Mouse (Mus musculus) midbrain, embryonic 12.5 days (tissue): ENCODE measurements around the gene Tchh. TPM values are rescaled to one million over a fixed set of nuclear protein-coding genes. Genes with fewer than 3 reads are reported as not detected.
"Not testable (repeated sequence)": the region's sequence is repeated elsewhere in the genome, so short reads cannot be mapped to it uniquely, and the experiment has no call there.

ENCODE experiments used
- ATAC-seq: fragments of 200-750 bp; cut with Nextera tagmentation; 2 replicates; pipeline ENCODE4 v1.8.0; 2017; ENCODE audit warnings: low read depth, moderate TSS enrichment, moderate library complexity; ENCODE audit not compliant: low FRiP score
- H3K27ac ChIP-seq: fragments of 300-500 bp; sonication (generic); replicated peaks from 2 replicates; pipeline ENCODE4 v1.5.1; 2016; ENCODE audit warnings: mild to moderate bottlenecking
- H3K27me3 ChIP-seq: fragments of 300-500 bp; sonication (generic); 2 replicates; pipeline ENCODE4 v1.6.1; 2016; ENCODE audit warnings: mild to moderate bottlenecking
- H3K36me3 ChIP-seq: fragments of 300-500 bp; sonication (generic); 2 replicates; pipeline ENCODE4 v1.6.1; 2016
- H3K4me1 ChIP-seq: fragments of 300-500 bp; sonication (generic); 2 replicates; pipeline ENCODE4 v1.6.1; 2016
- H3K4me2 ChIP-seq: fragments of 300-500 bp; sonication (generic); replicated peaks from 2 replicates; pipeline ENCODE4 v1.6.1; 2016; ENCODE audit warnings: mild to moderate bottlenecking, moderate library complexity
- H3K4me3 ChIP-seq: fragments of 300-500 bp; sonication (generic); 2 replicates; pipeline ENCODE4 v1.5.1; 2016; ENCODE audit warnings: mild to moderate bottlenecking
- H3K9ac ChIP-seq: fragments of 300-500 bp; sonication (generic); replicated peaks from 2 replicates; pipeline ENCODE4 v1.6.1; 2016; ENCODE audit warnings: mild to moderate bottlenecking, moderate library complexity
- H3K9me3 ChIP-seq: fragments of 300-500 bp; sonication (generic); 2 replicates; pipeline ENCODE4 v1.6.1; 2016; ENCODE audit warnings: mild to moderate bottlenecking
- WGBS: fragments of 180-500 bp; shearing (Covaris S2); methylation state at CpG from one replicate; pipeline ENCODE4 v1.1.7; 2016; 5-methylcytosine and 5-hydroxymethylcytosine counted together
- polyA plus RNA-seq: library from polyadenylated mRNA; unstranded; fragments of >200 nt; fragmentation: Nextera tagmentation; extraction: Ambion mirVana; gene quantifications from 2 replicates; pipeline ENCODE4 v1.2.1, GENCODE M21; 2016

The Tchh gene
- polyA plus RNA-seq, 1 experiment from 2014 or later = 1.2 TPM

DNA sequence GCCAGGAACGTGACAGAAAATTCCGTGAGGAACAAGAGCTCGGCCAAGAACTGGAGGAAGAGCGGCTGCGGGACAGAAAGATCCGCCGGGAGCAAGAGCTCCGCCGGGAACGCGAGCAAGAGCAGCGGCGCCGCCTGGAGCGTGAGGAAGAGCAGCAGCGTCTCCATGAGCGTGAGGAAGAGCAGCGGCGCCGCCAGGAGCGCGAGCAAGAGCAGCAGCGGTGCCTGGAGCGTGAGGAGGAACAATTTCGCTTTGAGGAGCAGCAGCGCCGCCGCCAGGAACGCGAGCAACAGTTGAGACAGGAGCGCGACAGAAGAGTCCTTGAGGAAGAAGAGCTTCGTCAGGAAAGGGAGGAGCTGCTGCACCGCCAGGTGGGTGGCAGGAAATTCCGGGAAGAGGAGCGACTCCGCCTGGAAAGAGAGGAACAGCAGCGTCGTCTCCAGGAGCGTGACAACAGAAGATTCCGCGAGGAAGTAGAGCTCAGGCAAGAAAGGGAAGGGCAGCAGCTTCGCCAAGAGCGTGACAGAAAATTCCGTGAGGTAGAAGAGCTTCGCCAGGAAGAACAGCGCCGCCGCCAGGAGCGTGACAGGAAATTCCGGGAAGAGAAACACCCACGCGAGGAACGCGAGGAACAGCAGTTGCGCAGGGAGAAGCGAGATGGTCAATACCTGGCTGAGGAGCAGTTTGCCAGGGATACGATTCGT, 5.2 kb downstream of the Tchh start:
- H3K4me1 ChIP-seq = peaks cover 16% of the 10 kb centered on the region; the same call in 1 of the 2 replicates
- peaks cover 58% of the 10 kb centered on the region for H3K27me3 ChIP-seq
- H3K36me3 ChIP-seq = no peaks in the 10 kb centered on the region
- under 1% methylated on average over 59 of the region's 59 CpGs for WGBS
- no peak overlapping the region for H3K27ac ChIP-seq
- ATAC-seq = peak; percentile 71
- H3K4me2 ChIP-seq = peak overlapping the region; percentile 92
- H3K4me3 ChIP-seq = peak overlapping the region; percentile 59
- peak overlapping the region; percentile 39; the same call in 1 of the 2 replicates for H3K9ac ChIP-seq
- H3K9me3 ChIP-seq = no peaks in the 10 kb centered on the region

DNA sequence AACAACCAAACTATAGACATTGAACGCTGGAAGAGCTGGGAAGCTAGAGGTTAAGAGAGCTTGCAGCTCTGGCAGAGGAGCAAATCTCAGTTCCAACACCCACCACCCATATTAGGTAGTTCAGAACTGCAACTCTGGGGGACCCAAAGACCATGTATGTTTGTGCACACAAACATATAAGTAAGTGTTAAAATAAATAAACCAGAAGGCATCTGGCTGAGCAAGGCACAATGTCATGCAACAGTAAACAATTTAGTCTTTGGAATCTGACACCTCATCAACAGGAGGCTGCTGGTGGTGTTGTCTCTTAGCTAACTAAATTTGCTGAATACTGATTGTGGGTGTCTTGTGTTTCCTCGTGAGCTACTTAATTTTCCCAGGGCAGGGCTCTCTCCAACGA, 24.4 kb downstream of the Tchh start:
- Histone ChIP-seq H3K27ac (no peak overlapping the region), H3K4me3 (no peak overlapping the region), H3K4me2 (no peak overlapping the region), H3K27me3 (no peaks in the 10 kb centered on the region), H3K36me3 (no peaks in the 10 kb centered on the region), H3K4me1 (no peaks in the 10 kb centered on the region), H3K9me3 (no peaks in the 10 kb centered on the region), H3K9ac (no peak overlapping the region)
- WGBS = 83% methylated on average over 3 of the region's 3 CpGs
- no peak for ATAC-seq

DNA sequence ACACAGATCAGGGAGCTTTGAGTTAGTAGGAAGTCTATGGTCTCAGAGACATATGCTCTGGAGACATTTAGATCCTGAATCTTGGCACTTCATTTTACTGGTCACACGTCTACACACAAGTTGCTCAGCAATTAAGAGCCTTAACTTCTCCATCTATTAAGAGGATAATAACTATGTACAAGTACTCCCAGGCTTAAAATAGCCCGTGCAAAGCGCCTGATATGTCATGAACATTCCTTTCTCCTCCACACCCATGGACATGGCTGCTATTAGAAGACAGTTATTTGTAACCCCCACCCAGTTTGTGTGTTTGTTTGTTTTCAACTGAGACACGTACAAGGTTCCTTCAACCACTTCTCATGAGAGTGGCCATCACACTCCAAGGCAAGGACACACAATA, 25.0 kb downstream of the Tchh start:
- H3K36me3 ChIP-seq = no peaks in the 10 kb centered on the region
- H3K4me2 ChIP-seq = no peak overlapping the region
- H3K27me3 ChIP-seq = no peaks in the 10 kb centered on the region
- H3K9me3 ChIP-seq = no peaks in the 10 kb centered on the region
- H3K4me3 ChIP-seq = no peak overlapping the region
- no peak overlapping the region for H3K27ac ChIP-seq
- WGBS = 88% methylated on average over 4 of the region's 4 CpGs
- no peaks in the 10 kb centered on the region for H3K4me1 ChIP-seq
- no peak overlapping the region for H3K9ac ChIP-seq
- ATAC-seq = no peak

DNA sequence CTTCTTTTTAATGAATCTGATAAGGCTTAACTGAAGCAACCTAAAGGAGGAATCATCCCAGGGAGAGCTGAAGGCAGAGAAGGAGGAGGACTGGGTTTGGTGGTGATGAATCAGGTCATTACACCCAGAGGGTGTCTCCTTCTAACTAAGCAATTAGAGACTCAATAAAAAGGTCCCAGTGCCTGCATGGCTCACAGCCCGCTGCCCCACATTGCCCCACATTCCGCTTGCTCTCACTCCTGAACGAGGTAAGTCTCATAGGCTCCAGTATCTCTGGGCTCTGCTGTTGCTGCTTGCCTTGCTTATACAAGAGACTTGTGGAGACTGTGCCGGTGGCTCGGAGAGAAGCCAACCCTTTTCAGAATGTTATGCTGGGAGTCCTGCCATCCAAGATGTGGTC, 26.4 kb downstream of the Tchh start, which contains the start of gene Tchhl1:
TSS of gene Tchhl1 (plus strand) at position 194 of the 400 bp plus-strand sequence.
- WGBS = 78% methylated on average over 5 of the region's 5 CpGs
- H3K27ac ChIP-seq = no peak within 1 kb of the TSS
- H3K36me3 ChIP-seq = no peaks in the 10 kb centered on the region
- H3K4me3 ChIP-seq = no peak within 1 kb of the TSS
- H3K9ac ChIP-seq = no peak within 1 kb of the TSS
- H3K4me2 ChIP-seq = no peak within 1 kb of the TSS
- no peaks in the 10 kb centered on the region for H3K9me3 ChIP-seq
- no peaks in the 10 kb centered on the region for H3K4me1 ChIP-seq
- no peak for ATAC-seq
- no peaks in the 10 kb centered on the region for H3K27me3 ChIP-seq

DNA sequence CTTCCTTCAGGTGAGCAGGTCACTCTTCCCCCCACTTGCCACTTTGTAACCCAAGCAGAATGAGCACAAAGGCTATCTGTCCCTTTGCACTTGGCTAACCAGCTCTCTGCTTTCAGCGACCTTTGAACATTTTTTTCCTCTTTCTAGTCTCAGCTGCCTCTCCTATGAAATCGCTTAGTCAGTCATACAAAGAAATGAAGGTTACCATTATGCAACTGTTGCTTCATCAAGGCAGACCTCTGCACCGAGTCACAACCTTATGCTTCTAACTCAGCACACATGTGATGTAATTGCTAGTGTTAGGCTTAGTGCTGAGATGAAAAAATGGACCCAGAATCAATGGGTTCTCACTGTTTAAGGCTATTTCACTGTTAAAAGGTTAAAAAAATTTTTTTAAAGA, 27.5 kb downstream of the Tchh start:
- H3K36me3 ChIP-seq = no peaks in the 10 kb centered on the region
- WGBS = 83% methylated on average over 3 of the region's 3 CpGs
- ATAC-seq = no peak

DNA sequence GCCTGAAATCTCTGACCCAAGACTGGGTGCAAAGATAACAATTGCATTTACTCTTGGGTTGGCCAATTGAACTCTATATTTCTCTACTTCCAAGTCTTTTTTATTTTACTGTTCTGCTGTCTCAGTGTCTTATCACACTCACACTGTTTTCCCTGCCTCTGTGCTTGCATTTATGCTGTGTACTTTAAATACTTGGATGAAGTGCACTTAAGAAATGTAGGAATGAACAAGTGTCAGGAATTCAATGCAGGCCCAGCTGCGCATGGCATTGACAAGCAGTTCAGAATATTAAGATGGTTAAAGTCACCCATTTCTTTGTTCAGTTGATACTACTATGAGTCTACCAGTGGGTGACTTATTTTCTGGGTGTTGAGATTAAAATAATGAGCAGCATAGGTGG, 37.9 kb downstream of the Tchh start:
- Histone ChIP-seq H3K4me3 (no peak overlapping the region), H3K4me2 (no peak overlapping the region), H3K9ac (no peak overlapping the region), H3K36me3 (no peaks in the 10 kb centered on the region), H3K27ac (no peak overlapping the region), H3K27me3 (no peaks in the 10 kb centered on the region), H3K4me1 (no peaks in the 10 kb centered on the region), H3K9me3 (no peaks in the 10 kb centered on the region)
- 84% methylated on average over 1 of the region's 1 CpGs for WGBS
- ATAC-seq = no peak

More for the DNA sequence above, 27.5 kb downstream of the Tchh start:
- Histone ChIP-seq H3K4me2 (no peak overlapping the region), H3K27ac (no peak overlapping the region), H3K27me3 (no peaks in the 10 kb centered on the region), H3K9me3 (no peaks in the 10 kb centered on the region), H3K9ac (no peak overlapping the region), H3K4me1 (no peaks in the 10 kb centered on the region), H3K4me3 (no peak overlapping the region)

DNA sequence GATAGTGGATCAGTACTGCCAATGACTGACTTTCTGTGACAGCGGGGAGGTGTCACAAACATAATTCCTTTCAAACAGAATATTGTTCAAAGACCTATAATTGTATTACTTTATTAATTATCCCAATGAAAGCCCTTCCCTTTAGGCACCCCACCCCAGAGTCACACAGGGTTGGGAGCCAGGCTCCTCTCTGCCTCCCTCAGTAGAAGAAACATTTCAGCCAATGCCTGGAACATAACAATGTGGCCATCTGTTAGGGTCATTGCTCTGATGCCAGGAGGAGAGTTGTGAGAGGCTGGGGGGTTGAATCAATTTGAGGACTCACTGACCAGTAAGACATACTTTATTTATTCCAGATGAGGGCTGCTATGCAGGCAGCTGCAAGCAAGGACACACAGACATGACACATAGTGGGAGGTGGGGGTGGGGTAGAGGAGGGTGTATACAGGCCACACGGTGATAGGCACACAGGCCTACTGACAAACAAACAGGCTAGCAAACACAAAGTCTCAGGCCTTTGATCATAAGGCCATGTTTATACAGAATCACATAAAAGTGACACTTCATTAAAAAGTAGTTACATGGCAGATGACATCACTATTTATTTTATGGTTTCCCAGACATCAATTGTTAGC, 40.0 kb downstream of the Tchh start:
- WGBS = 83% methylated on average over 2 of the region's 2 CpGs
- ATAC-seq = no peak

DNA sequence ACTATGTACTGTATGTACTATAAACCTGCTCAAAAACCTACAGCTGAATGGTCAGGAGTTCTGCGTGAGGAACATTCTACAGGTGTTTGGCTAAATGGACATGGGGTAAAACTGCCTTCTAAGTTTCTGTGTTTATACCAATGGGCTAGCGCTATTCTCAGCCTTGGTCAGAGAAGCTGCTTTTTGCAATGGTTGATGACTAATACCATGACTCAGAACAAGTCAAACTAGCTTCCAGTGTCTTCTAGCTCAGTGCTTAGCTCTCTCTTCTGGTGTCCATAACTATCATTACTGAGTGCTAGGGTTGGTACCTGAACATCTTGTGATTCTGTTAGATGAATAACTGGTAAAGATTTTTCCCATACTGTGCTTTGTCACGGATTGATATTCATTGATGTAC, 43.5 kb downstream of the Tchh start:
- Histone ChIP-seq H3K36me3 (no peaks in the 10 kb centered on the region), H3K4me1 (no peaks in the 10 kb centered on the region), H3K4me2 (no peak overlapping the region), H3K4me3 (no peak overlapping the region), H3K27me3 (no peaks in the 10 kb centered on the region), H3K27ac (no peak overlapping the region), H3K9me3 (no peaks in the 10 kb centered on the region), H3K9ac (no peak overlapping the region)
- no peak for ATAC-seq
- WGBS = 87% methylated on average over 3 of the region's 3 CpGs

More for the DNA sequence above, 40.0 kb downstream of the Tchh start:
- H3K4me1 ChIP-seq = no peaks in the 10 kb centered on the region
- no peak overlapping the region for H3K4me2 ChIP-seq
- H3K9ac ChIP-seq = no peak overlapping the region
- no peaks in the 10 kb centered on the region for H3K9me3 ChIP-seq
- H3K27ac ChIP-seq = no peak overlapping the region
- H3K4me3 ChIP-seq = no peak overlapping the region
- no peaks in the 10 kb centered on the region for H3K27me3 ChIP-seq
- H3K36me3 ChIP-seq = no peaks in the 10 kb centered on the region

DNA sequence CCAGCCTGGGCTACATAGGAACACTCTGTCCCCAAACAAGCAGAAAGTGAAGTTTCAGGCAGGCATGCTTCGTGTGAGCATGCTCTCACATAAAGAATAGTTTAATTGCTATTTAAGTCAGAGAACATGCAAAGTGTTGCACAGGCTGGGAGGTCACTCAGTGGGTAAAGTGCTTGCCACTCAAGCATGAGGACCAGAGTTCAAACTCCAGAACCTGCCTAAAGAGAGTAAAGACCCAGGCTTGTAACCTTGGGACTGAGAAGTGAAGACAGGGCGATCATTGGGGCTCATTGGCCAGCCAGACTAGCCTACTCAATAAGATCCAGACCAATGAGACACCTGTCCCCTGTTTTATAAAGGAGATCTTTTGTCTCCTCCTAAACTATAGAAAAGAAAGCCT, 46.4 kb downstream of the Tchh start:
- ATAC-seq = no peak
- Histone ChIP-seq H3K27me3 (no peaks in the 10 kb centered on the region), H3K4me1 (no peaks in the 10 kb centered on the region), H3K4me2 (no peak overlapping the region), H3K36me3 (no peaks in the 10 kb centered on the region), H3K4me3 (no peak overlapping the region), H3K27ac (no peak overlapping the region), H3K9ac (no peak overlapping the region), H3K9me3 (no peaks in the 10 kb centered on the region)
- 88% methylated on average over 2 of the region's 2 CpGs for WGBS

DNA sequence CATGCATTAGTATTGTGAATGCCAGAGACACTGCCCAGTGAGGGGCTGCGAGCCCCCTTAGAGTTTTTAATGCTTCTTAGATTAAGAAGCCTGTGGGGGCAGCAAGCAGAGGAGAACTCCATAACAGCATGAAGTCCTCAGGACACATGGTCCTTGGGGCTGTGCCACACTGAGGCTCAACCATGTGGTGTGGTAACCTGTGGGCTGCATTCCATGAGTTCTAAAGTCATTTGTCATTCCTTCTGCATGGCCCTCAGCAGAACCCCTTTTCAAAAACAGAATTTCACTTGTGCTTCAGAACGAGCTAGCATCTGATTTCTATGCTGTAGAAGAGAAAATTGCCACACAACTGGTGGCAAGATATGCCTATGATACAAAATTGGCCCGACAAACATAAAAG, 50.0 kb downstream of the Tchh start:
- Histone ChIP-seq H3K36me3 (no peaks in the 10 kb centered on the region), H3K9ac (no peak overlapping the region), H3K9me3 (no peaks in the 10 kb centered on the region), H3K4me3 (no peak overlapping the region), H3K27ac (no peak overlapping the region), H3K4me1 (no peaks in the 10 kb centered on the region), H3K27me3 (no peaks in the 10 kb centered on the region), H3K4me2 (no peak overlapping the region)
- no peak for ATAC-seq
- 63% methylated on average over 3 of the region's 3 CpGs for WGBS

DNA sequence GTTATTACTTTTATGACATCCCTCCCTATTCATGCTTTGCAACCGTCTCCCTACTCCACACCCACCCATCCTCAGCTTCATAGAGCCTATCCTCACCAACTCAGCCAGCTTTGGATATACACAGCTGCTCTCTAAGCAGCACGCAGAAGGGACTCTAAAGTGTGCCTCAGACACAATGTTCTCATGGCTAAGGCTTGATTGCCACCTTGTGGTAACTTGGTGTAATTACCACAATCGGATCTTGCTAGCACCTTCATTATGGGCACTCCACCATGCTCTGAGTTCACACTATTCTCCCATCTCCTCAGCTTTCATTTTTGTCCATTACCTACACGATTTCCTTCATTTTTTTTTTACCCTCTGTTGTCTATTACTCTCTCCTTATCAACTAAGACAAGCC, 51.9 kb downstream of the Tchh start:
- Histone ChIP-seq H3K9ac (no peak overlapping the region), H3K4me1 (no peaks in the 10 kb centered on the region), H3K27me3 (no peaks in the 10 kb centered on the region), H3K9me3 (no peaks in the 10 kb centered on the region), H3K4me3 (no peak overlapping the region), H3K36me3 (no peaks in the 10 kb centered on the region), H3K4me2 (no peak overlapping the region), H3K27ac (no peak overlapping the region)
- peak; percentile 84 for ATAC-seq
- 2% methylated on average over 4 of the region's 4 CpGs for WGBS

DNA sequence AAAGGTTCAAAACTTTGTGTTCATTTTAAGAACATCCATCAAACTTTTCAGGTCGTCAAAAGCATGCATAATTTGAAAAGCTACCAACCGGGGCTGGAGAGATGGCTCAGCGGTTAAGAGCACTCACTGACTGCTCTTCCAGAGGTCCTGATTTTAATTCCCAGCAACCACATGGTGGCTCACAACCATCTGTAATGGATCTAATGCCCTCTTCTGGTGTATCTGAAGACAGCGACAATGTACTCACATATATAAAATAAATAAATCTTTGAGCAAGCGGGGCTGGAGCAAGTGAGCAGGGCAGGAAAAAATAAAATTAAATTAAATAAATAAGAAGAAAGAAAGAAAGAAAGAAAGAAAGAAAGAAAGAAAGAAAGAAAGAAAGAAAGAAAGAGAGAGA, 52.6 kb downstream of the Tchh start:
- H3K27me3 ChIP-seq, H3K4me3 ChIP-seq, H3K27ac ChIP-seq, H3K36me3 ChIP-seq, H3K9ac ChIP-seq, H3K9me3 ChIP-seq, H3K4me2 ChIP-seq, H3K4me1 ChIP-seq, ATAC-seq: not testable (repeated sequence)
- 30% methylated on average over 5 of the region's 5 CpGs for WGBS
